Mouse (Mus musculus): Measurements from ENCODE around the gene Ccdc116. TPM values are rescaled to one million over a fixed set of nuclear protein-coding genes. Genes with fewer than 3 reads are reported as not detected.

The Ccdc116 gene
- total RNA-seq, 1 experiment from 2014 or later, result not detected

DNA sequence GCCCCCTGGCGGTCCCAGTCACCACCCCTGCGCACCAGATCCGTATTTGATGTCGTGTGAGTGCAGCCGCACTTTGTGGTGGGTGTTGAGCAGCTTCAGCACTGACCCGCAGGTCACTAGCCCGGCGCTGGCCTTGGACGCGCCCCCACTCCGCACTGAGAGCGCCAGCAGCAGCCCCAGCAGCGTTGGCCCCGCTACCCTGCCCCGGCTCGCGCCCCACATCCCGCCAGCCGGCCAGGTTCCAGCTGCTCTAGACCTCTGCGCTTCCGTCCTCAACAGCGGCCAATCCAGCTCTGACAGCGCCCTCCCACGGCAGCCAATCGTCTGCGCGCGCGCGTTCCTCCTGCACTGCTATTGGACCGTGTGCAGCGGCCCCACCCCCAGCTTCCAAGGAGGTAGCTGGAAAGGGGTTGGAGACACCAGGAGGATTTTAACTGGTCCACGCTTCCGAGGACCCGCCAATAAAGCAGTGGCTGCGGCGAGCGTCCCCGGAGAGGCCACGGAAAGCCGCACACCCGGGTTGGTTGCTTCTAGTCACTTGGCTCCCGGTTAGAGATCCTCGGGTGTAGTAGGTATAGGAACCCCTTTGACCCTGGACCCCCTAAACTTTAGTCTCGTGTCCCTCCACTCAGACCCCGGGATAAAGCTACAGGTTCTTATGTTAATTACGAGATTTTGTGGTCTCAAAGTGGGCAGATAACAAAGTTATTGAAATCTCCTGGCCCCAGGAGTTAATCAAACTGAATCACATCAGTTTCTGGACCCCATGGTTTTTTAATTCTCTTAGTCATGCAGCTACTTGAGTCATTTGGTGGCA is 14.7 kb downstream of the Ccdc116 start, which contains the start of gene Sdf2l1:
TSS of gene Sdf2l1 (minus strand) at position 295 of the 817 bp plus-strand sequence.
- peak; percentile 99 for ATAC-seq (replicated peaks; ENCODE audit: insufficient number of reproducible peaks, low FRiP score, low TSS enrichment, poor library complexity, severe bottlenecking)

DNA sequence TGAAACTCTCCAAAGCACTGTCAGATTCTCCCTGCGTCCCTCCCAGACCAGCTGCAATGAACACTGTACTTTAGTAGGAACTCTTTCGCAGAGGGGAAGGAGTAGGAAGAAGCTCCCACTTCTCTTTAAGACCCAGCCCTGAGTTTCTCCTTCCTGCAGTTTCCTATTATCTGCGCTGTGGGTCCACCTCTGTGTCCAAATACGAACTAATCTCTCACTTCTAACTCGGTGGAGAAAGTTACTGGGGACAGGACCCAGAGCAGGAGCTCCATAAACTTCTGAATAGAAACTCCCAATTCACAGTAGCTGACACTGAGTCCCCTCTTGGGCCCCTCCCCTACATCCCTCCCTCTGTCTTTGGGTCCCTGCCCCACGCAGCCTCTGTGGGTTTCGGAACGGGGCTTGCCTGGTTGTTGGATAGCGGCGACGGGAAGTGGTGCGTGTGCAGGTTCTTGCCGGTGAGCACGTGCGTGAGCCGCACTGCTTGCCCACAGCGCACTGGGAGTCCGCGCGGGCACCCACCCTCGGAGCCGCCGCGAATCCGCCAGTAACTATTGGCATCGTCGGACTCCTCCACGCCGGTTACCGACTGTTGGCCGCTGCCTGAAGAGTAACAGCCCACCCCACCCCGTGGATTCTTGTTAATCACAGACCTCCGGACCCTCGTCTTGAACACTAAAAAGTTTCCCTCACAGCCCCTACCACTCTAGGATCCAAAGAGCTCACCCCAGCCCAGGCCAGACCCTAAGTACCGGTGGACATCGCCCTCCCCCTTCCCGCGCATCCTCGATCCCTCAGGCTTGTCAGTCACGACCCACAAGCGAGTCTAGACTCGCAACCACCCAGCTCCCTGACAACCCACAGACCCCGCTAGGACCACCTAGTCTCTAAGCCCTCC is 15.6 kb downstream of the Ccdc116 start:
- ATAC-seq (replicated peaks; ENCODE audit: insufficient number of reproducible peaks, low FRiP score, low TSS enrichment, poor library complexity, severe bottlenecking), result no peak

DNA sequence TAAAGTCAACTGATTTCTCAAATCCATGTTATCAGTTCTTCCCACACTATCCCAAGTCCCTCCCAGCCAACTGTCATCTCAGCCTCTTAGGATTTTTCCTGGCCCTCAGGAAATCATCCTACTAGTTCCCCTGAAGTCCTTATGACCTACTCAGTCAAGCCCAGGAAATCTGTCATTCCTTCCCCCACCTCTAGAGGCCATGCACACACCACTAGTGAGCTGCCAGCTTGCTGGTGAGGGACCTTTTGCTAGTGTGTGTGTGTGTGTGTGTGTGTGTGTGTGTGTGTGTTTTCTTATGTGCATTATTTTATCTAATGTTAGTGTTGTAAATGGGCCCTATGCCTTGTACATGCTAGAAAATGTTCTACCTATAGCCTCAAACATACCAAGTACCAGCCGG is 19.7 kb downstream of the Ccdc116 start:
- 0 out of 2 replicates have a peak, but pooled peaks have one; percentile 34 for ATAC-seq (replicated peaks; ENCODE audit: insufficient number of reproducible peaks, low FRiP score, low TSS enrichment, poor library complexity, severe bottlenecking)

DNA sequence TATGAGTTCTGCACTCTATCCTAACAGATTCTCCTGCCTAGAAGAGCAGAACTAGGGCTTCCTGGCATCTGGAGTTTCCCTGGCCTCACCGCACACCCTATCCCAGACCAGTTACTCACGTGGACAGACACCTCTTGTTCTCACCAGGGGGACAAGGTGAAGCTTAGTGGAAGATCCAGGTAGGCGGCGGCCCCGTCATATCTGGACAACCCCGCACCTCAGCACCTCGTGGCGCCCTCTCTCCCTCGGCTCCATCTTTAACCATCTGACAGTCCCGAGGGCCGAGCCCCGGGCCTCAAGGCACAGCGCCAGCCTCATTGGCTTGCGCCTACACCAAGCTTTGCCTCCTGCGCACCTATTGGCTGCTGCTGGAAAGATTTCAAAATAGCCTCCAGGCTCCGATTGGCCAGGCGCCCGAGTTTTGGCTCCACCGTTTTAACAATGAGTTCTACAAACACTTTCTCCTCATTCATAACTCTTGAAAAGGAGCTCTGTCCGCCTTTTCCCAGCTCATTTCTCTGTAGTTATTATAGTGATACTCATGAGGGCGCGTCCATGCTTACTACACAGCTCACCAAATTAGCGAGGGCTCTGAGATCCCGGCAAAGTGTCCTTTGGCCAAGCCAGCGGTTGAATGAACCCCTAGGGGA is 22.0 kb downstream of the Ccdc116 start, which contains the start of gene 2610318N02Rik:
TSS of gene 2610318N02Rik (minus strand) at position 297 of the 650 bp plus-strand sequence.
- peak; percentile 86 for ATAC-seq (replicated peaks; ENCODE audit: insufficient number of reproducible peaks, low FRiP score, low TSS enrichment, poor library complexity, severe bottlenecking)

DNA sequence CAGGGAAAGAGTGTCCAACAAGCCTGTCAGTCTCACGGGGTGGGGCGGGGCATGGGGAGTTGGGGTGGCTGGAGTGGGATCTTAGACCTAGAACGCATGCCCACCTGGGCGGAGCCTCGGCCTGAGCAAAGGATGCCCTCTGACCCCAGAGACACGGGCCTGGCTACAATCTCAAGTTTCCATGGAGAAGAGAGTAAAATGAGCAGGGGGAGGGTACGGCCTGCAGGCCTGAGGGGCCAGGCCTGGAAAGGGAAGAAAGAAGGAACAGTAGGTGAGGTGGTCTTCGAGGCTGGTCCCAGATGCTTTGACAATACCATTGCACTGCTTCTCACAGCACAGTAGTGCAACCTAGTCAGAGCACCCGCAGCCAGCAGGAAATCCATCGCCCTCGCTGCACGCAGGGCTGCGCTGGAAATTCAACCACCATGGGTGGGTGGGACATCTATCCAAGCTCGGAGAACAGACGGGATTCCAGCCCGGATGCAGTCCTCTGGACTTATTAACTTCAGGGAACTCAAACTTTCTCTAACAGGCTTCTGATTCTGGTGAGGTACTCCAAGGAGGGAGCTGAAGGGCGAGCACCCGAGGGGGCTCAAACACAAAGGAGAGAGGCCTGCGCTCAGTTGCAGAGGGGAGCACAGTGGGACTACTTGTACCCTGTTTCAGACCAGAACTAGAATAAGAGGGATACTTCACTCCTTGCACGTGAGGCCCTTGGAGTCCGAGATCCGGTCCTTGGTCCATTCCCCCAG is 22.7 kb downstream of the Ccdc116 start:
- no peak for ATAC-seq (replicated peaks; ENCODE audit: insufficient number of reproducible peaks, low FRiP score, low TSS enrichment, poor library complexity, severe bottlenecking)

DNA sequence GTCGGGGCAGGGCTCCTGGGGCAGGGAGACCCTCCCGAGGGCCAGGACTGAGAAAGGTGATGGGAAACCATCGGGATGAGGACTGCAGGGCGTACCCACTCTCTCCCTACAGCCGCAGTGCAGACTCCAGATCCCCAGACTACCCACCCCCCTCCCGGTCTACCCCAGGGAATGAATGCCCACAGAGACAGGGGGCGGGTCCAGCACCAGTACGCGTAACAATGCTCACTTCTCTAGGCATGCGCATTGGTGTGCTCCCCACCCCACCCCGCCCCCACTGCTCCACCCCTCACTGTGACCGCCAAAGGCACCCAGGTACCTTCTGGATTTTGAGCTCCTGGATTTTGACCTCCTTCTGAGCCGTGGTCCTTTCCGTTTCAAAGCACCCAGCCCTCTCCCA is 25.5 kb downstream of the Ccdc116 start:
- no peak for ATAC-seq (replicated peaks; ENCODE audit: insufficient number of reproducible peaks, low FRiP score, low TSS enrichment, poor library complexity, severe bottlenecking)

DNA sequence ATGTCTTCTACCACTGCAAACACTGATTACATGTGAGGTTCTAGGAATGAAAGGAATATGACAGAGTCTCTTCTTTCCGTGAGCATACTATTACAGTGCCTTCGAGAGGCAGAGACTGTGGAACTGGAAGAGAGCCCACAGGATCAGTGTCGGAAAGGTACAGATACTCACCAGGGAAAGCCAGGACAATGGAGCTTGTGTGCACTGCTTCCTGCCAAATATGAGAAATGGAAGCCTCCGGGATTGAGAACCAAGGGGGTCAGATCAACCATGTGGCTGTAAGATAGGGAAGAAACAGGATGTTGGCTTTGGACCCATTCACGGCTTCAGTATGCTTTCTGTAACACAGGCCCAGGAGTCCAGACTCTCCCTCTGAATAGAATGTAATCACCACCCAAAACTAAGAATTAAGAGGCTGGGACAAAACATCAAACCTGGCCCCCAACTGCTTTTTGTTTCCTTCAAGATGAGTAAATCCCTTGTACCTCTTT is 29.7 kb downstream of the Ccdc116 start:
- ATAC-seq (replicated peaks; ENCODE audit: insufficient number of reproducible peaks, low FRiP score, low TSS enrichment, poor library complexity, severe bottlenecking), result no peak

DNA sequence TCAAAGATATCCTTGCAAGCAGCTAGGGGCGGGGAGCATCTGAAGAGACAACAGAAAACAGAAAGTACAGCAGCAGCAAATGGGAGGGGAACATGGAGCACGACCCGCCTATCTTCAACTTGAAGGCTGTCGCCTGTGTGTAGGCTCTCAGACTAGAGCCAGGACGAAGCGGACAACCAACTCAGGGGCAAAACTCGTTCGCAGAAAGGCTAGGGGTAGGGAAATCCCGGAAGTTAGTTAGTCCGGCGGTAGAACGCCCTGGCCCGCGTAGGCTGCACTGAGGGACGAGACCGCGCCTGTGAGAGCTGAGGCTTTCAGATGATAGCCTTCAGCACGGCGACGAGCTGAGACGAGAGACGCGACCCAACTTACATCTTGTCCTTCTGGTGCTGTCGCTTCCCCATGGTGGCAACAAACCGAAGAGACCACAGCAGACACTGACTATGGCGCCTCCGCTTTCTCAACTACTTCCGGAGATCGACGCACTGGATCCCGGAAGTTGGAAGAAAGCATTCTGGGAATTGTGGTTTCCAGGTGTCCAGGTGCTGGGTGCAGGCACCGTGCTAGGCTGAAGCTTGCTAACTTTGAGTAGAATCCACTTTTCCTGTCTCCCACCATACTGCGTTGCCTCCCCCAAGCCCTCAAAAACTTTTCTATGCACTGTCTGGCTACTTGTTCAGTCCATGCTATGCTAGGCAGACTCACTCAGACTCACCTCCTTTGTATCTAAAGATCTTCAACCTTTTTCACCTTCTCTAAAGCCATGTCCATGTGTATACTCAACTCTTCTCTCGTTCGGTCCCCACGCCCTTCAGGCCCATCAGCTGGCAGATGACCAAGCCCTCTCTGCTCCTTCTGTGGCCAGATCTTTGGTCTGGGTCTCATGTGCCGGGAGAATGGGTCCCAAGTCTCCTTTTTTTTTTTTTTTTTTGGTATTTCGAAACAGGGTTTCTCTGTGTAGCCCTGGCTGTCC is 36.0 kb downstream of the Ccdc116 start, which contains the start of gene Ppil2:
TSS of gene Ppil2 (minus strand) at position 487 of the 973 bp plus-strand sequence.
- ATAC-seq (replicated peaks; ENCODE audit: insufficient number of reproducible peaks, low FRiP score, low TSS enrichment, poor library complexity, severe bottlenecking), result peak; percentile 95

DNA sequence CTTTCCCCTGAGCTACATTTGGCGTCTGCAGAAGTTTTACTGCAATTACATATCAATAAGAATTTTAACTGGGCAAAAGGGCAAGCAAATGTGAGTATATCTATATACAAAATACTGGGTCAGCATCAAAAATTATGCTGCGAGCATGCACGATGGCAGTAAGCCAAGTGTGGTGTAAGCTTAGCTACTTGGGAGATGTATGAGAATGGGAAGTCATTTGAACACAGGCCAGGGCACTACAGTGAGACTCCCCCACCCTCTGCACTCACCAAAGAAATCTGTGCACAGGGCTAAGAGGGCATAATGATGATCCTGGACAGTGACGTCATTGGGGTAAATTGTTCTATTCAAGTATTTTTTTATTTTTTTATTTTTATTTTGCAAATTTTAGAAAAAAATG is 42.4 kb downstream of the Ccdc116 start:
- no peak for ATAC-seq (replicated peaks; ENCODE audit: insufficient number of reproducible peaks, low FRiP score, low TSS enrichment, poor library complexity, severe bottlenecking)

DNA sequence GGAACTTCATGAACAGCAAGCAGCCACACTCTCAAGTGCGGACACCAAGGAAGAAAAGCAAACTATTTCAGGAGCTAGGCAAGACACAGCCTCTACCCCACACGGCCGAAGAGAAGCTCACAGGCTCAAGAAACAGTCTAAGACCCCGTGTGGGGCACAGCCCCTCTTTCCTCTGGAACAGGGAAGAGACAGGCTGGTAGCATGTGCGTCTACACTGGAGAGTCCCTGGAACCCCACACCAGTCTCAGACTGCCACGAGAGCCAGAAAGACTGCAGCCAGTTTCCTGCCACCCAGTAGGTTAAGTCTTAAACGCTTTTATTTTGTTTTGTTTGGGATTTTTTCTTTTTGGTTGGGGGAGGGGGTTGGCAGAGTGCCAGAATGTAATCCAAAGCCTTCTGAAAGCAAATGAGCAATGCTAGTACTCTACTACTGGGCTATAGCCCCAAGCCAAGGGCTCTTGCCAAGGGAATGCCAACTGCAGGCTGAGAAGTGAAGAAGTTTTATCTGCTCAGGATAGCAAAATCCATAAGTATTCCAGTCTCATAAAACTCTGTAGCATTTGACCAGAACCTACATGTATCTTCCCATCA is 44.3 kb downstream of the Ccdc116 start:
- no peak for ATAC-seq (replicated peaks; ENCODE audit: insufficient number of reproducible peaks, low FRiP score, low TSS enrichment, poor library complexity, severe bottlenecking)

DNA sequence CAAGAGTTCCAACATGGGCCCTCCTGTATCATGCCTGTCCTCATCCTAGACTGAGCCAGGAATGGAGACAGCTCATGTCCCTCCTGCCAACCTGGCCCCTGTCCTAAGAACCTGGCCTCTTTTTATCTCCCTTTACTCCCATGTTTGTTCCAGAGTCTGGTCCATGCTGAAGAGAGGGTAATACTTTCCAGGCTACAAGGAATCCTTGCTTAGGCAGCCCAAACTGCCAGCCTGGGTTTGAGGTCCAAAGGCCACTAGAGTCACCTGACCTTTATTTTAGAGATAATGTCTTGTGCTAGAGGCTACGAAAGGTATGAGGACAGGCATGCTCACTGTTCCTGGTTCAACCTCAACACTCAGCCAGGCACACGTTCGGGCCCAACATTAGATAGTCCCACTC is 50.1 kb downstream of the Ccdc116 start:
- no peak for ATAC-seq (replicated peaks; ENCODE audit: insufficient number of reproducible peaks, low FRiP score, low TSS enrichment, poor library complexity, severe bottlenecking)

Other genes with a start within 250 kb of the Ccdc116 start
- gene Mapk1, start 163.8 kb downstream of the Ccdc116 start, total RNA-seq (2017), result 110 to 148 TPM (median 121 TPM) in 3 replicates
- 1.1 to 10.3 TPM (median 3.9 TPM) in 3 replicates for gene Ypel1, start 77.5 kb downstream of the Ccdc116 start, total RNA-seq (2017)
- gene Ppil2, start 36.0 kb downstream of the Ccdc116 start, total RNA-seq (2017), result 116 to 187 TPM (median 132 TPM) in 3 replicates
- gene 2610318N02Rik, start 22.1 kb downstream of the Ccdc116 start, total RNA-seq (2017), result 0.53 to 2.7 TPM (median 1.5 TPM) in 3 replicates
- 39.0 to 54.2 TPM (median 52.4 TPM) in 3 replicates for gene Sdf2l1, start 14.8 kb downstream of the Ccdc116 start, total RNA-seq (2017)
- 0.96 to 1.5 TPM (median 1.2 TPM) in 3 replicates for gene Ydjc, start 2.6 kb downstream of the Ccdc116 start, total RNA-seq (2017)
- 72.4 to 90.6 TPM (median 82.3 TPM) in 3 replicates for gene Ube2l3, start 55.4 kb upstream of the Ccdc116 start, total RNA-seq (2017)
- 0.10 to 0.19 TPM in 2 of 3 replicates, not detected in the other for gene Rimbp3, start 61.4 kb upstream of the Ccdc116 start, total RNA-seq (2017)
- 2.3 to 8.0 TPM (median 7.2 TPM) in 3 replicates for gene Hic2, start 86.3 kb upstream of the Ccdc116 start, total RNA-seq (2017)
- gene Tmem191c, start 128.8 kb upstream of the Ccdc116 start, total RNA-seq (2017), result 5.1 to 12.9 TPM (median 8.6 TPM) in 3 replicates
- 0.19 TPM in 1 of 3 replicates, not detected in the others for gene Serpind1, start 184.1 kb upstream of the Ccdc116 start, total RNA-seq (2017)

Data from monocyte, adult 5-6 weeks (primary cell).